Mouse (Mus musculus) cerebellum, adult 11 months (tissue): ENCODE results near the gene Aamp.

Experiments
- DNase-seq: peaks from one replicate; pipeline ENCODE4 v3.0.0; 2022

The Aamp gene

DNA sequence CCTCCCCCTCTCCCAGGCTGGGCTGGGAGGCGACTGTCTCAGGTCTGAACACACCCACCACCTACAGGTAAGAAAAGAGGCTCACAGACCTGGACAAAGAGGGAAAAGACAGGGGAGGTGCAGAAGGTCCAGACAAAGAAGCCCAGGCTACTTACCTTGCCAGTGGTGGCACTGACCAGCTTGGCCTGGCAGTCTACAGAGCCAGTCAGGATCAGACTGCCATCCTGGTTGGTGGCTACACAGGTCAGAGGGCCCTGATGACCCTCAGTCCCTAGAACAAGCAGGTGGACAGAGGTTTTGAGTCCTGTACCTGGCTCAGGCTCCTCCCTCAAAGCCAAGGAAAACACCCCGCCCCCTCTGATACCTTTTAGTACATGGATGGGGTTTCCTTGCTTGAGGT is 3.2 kb downstream of the Aamp start:
- no peak for DNase-seq

DNA sequence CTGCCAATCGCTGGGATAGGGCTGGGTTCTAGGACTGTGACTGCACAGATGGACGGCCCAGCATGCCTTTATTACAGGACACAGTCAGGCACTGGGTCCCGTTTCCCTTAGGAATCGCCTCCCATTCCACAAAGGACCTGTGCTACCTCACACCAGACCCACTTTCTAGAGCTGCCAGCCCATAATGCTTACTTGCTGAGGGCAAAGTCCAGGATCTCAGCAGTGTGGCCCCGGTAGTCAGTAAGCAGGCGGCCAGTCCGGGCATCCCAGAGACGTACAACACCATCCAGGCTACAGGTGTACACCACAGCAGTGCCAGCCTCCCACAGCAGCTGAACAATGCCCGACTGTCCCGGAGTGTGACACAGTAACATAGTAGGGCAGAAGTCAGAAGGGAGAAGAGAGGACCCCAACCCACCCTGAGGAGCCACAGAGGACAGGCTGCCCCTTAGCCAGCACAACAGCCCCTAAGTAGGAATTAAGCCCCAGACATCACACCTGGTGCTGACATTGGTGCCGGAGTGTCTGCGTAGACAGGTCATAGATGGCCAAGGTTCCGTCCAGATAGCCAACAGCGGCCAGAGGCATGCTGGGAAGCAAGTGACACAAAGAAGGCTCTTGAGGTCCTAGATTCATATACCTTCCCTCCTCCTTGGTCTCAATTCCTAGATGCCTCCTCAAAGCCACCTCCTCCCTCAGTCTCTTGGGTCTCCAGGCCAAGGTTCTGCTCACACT is 3.8 kb downstream of the Aamp start:
- no peak for DNase-seq

DNA sequence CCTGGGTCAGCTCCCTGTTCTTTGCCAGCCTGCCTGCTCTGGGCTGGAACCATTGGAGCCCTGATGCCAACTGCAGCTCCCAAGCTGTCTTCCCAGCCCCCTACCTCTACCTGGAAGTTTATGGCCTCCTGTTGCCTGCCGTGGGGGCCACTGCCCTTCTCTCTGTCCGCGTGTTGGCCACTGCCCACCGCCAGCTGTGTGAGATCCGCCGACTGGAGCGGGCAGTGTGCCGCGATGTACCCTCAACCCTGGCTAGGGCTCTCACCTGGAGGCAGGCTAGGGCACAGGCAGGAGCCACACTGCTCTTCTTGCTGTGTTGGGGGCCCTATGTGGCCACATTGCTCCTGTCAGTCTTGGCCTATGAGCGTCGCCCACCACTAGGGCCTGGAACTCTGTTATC is 5.5 kb downstream of the Aamp start:
- no peak for DNase-seq

- no peak for DNase-seq
Measured at GRCm38 (mm10) chr1:74278538-74278937, 6.0 kb downstream of the Aamp start, which contains the start of gene Gpbar1. Gene Gpbar1, plus strand, starts transcription at chr1:74278550.

- DNase-seq, result no peak
Measured at GRCm38 (mm10) chr1:74277883-74278537, 6.5 kb downstream of the Aamp start.

- DNase-seq, result no peak
Measured at GRCm38 (mm10) chr1:74277041-74277440, 7.5 kb downstream of the Aamp start.

GRCm38 (mm10) chr1:74275015-74275414 is 9.5 kb downstream of the Aamp start:
- DNase-seq, result no peak

- no peak for DNase-seq
Measured at GRCm38 (mm10) chr1:74271659-74272058, 12.9 kb downstream of the Aamp start.

DNA sequence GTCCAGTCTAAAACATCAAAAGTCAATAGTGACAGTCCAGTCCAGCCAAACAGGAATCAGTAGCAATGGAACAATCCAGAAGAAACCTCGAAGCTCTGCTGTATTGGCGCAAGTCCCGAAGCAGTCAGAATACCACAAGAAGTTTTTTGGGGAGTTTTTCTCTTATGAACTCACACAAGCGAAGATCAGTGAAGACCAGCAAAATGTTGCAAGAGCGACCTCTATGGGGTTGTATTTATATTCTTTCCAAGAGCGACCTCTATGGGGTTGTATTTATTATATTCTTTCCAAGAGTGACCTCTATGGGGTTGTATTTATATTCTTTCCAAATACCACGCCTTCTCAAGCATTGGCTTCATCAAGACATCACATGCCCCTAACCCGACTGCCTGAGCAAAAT is 15.8 kb downstream of the Aamp start:
- DNase-seq, result no peak

- DNase-seq, result no peak
Measured at GRCm38 (mm10) chr1:74262510-74262909, 22.0 kb downstream of the Aamp start.

GRCm38 (mm10) chr1:74256782-74257181 is 27.8 kb downstream of the Aamp start:
- DNase-seq, result no peak

DNA sequence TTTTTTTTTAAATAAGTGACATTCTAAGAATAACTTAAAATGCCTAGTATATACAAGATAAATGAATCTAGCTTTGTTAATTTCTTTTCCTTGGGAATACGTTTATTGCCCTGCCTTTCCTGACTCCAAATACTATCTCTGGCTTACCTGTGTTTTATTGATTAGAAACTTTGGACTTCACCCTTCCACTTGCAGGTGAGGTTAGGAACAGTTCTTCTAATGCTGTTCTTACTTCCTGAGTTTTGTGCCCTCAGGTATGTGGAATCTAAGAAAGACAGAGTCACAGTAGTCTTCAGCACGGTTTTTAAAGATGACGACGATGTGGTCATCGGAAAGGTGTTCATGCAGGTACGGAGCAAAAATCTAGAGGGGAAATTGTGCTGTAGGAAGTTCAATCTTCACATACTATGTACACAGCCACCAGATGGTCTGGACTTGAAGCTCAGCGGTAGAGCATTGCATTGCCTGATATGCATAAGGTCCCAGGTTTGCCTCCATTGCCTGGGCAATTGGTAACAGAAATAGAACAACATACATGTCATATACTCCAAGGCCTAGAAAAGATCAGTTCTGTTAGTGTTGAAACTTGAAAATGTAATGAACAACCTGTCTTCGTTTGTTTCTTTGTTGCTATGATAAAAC is 28.7 kb downstream of the Aamp start:
- DNase-seq, result no peak

GRCm38 (mm10) chr1:74250096-74250495 is 34.4 kb downstream of the Aamp start:
- no peak for DNase-seq

GRCm38 (mm10) chr1:74249331-74249980 is 35.1 kb downstream of the Aamp start:
- DNase-seq, result no peak

DNA sequence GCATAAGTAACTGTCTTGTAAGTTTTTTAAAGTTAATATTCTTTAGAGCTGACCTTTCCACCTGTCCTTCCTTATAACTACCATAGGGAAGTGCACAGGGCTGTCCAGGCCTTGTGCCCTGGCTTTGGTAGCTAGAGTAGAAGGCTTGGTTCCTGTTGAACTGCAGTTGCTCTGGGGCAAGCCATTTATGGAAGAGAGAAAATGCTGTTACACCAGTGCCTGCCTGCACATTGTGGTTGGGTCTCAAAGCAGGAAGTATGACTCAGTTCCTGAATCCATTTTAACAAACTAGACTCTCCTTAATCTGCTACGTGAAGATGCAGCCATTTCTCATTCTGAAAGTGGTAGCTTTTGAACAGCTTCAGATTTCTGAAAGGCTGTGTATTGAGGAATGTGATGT is 35.7 kb downstream of the Aamp start:
- no peak for DNase-seq

- DNase-seq, result no peak
Measured at GRCm38 (mm10) chr1:74245525-74245924, 39.0 kb downstream of the Aamp start.

GRCm38 (mm10) chr1:74240832-74241231 is 43.7 kb downstream of the Aamp start:
- DNase-seq, result no peak

GRCm38 (mm10) chr1:74240311-74240710 is 44.2 kb downstream of the Aamp start:
- no peak for DNase-seq

DNA sequence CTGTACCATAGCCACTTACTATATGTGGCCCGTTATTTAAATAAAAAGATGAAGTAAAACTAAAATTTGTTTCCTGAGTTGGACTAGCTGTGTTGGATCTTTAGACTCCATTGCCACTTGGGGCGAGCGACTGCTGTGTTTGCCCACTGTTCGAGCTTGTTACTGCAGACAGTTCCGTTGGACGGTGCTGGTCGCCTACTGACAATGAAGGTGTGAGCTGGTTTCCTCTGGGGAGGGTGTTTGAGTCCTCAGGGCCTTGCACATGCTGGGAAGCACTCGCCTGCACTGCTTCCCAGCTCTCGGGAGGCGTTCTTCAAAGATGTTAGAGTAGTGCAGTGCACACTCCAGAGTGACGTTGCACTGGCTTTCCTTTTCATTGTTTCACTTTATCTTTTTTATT is 44.9 kb downstream of the Aamp start:
- no peak for DNase-seq

- DNase-seq, result no peak
Measured at GRCm38 (mm10) chr1:74239162-74239561, 45.4 kb downstream of the Aamp start.

GRCm38 (mm10) chr1:74238136-74238535 is 46.4 kb downstream of the Aamp start:
- DNase-seq, result no peak

- DNase-seq, result no peak
Measured at GRCm38 (mm10) chr1:74237671-74238070, 46.9 kb downstream of the Aamp start.

DNA sequence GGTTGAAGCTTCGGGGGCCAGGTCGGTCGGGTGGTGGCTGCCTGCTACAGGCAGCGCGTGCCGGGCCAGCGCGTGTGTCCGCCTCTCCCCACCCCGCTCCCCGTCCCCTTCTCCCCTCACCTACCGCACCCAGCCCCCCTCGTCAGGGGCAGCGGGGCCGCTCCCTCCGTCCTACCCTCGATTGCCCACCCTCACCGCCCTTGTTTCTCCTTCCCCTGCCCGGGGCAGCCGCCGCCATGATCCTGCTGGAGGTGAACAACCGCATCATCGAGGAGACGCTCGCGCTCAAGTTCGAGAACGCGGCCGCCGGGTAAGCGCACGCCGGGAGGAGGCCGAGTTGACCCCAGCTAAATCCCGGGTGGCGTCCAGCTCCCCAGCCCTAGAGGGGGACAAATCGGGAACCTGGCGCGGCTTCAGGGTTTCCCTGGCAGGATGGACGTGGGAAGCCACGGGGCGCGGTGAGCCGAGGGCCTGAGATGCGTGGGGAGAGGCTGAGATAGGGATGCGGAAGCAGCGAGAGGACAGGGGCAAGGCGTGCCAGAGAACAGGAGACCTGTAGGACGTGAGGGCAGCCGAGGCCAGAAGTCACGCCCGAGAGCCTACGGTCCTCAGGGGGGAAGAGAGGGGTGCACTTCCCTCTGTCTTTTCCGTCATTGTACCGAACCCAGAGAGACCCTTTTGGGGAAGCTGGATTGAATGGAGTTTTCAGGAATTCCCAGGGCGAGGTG is 47.8 kb downstream of the Aamp start:
- DNase-seq, result no peak
